Mouse (Mus musculus) embryonic facial prominence, embryonic 12.5 days (tissue): ENCODE data around the gene Elmod2. TPM values are rescaled to one million over a fixed set of nuclear protein-coding genes. Genes with fewer than 3 reads are reported as not detected.
"Not testable (repeated sequence)": the region's sequence is repeated elsewhere in the genome, so short reads cannot be mapped to it uniquely, and the experiment has no call there.

Experiments used
- ATAC-seq: fragments of 200-750 bp; cut with Nextera tagmentation; 2 replicates; pipeline ENCODE4 v1.8.0; 2017; ENCODE audit not compliant: insufficient number of reproducible peaks, insufficient read depth, low FRiP score, low TSS enrichment
- H3K27ac ChIP-seq: fragments of 300-500 bp; sonication (generic); 2 replicates; pipeline ENCODE4 v1.5.1; 2016; ENCODE audit warnings: mild to moderate bottlenecking
- H3K27me3 ChIP-seq: fragments of 300-500 bp; sonication (generic); 2 replicates; pipeline ENCODE4 v1.6.1; 2016; ENCODE audit warnings: mild to moderate bottlenecking, moderate library complexity
- H3K36me3 ChIP-seq: fragments of 300-500 bp; sonication (generic); 2 replicates; pipeline ENCODE4 v1.6.1; 2016; ENCODE audit warnings: mild to moderate bottlenecking
- H3K4me1 ChIP-seq: fragments of 300-500 bp; sonication (generic); 2 replicates; pipeline ENCODE4 v1.6.1; 2016
- H3K4me2 ChIP-seq: fragments of 300-500 bp; sonication (generic); replicated peaks from 2 replicates; pipeline ENCODE4 v1.6.1; 2016; ENCODE audit warnings: mild to moderate bottlenecking, moderate library complexity
- H3K4me3 ChIP-seq: fragments of 300-500 bp; sonication (generic); 2 replicates; pipeline ENCODE4 v1.5.1; 2016; ENCODE audit warnings: mild to moderate bottlenecking
- H3K9ac ChIP-seq: fragments of 300-500 bp; sonication (generic); 2 replicates; pipeline ENCODE4 v1.6.1; 2016; ENCODE audit warnings: mild to moderate bottlenecking, moderate library complexity
- H3K9me3 ChIP-seq: fragments of 300-500 bp; sonication (generic); 2 replicates; pipeline ENCODE4 v1.6.1; 2016; ENCODE audit warnings: mild to moderate bottlenecking, moderate library complexity
- WGBS: fragments of 180-500 bp; shearing (Covaris S2); methylation state at CpG from one replicate; pipeline ENCODE4 v1.1.7; 2016; 5-methylcytosine and 5-hydroxymethylcytosine counted together
- polyA plus RNA-seq: library from polyadenylated mRNA; unstranded; fragments of >200 nt; fragmentation: Nextera tagmentation; extraction: Ambion mirVana; gene quantifications from 2 replicates; pipeline ENCODE4 v1.2.1, GENCODE M21; 2016

Gene Elmod2
- polyA plus RNA-seq, 1 experiment from 2014 or later = 26.5 TPM

GRCm38 (mm10) chr8:83323056-83323455 is 9.2 kb downstream of the Elmod2 start:
- Histone ChIP-seq H3K9me3 (no peaks in the 10 kb centered on the region), H3K27ac (no peak overlapping the region), H3K36me3 (peaks cover 34% of the 10 kb centered on the region), H3K27me3 (no peaks in the 10 kb centered on the region), H3K4me3 (no peak overlapping the region), H3K9ac (no peak overlapping the region), H3K4me2 (no peak overlapping the region), H3K4me1 (0 out of 2 replicates have a peak, but pooled peaks cover 5% of the 10 kb centered on the region)
- no peak for ATAC-seq
- 89% methylated on average over 2 of the region's 2 CpGs for WGBS

- H3K36me3 ChIP-seq = peaks cover 38% of the 10 kb centered on the region
- H3K9ac ChIP-seq = no peak overlapping the region
- H3K27me3 ChIP-seq = no peaks in the 10 kb centered on the region
- no peak overlapping the region for H3K27ac ChIP-seq
- H3K9me3 ChIP-seq = no peaks in the 10 kb centered on the region
- no peak overlapping the region for H3K4me3 ChIP-seq
- H3K4me1 ChIP-seq = 0 out of 2 replicates have a peak, but pooled peaks cover 5% of the 10 kb centered on the region
- no peak overlapping the region for H3K4me2 ChIP-seq
- no peak for ATAC-seq
- WGBS = 88% methylated on average over 6 of the region's 6 CpGs
Measured at GRCm38 (mm10) chr8:83322374-83322773, 9.9 kb downstream of the Elmod2 start.

GRCm38 (mm10) chr8:83320543-83320942 is 11.7 kb downstream of the Elmod2 start:
- no peaks in the 10 kb centered on the region for H3K27me3 ChIP-seq
- H3K4me1 ChIP-seq = peaks cover 7% of the 10 kb centered on the region; the same call in 1 of the 2 replicates
- no peak overlapping the region for H3K9ac ChIP-seq
- peaks cover 38% of the 10 kb centered on the region for H3K36me3 ChIP-seq
- ATAC-seq = 0 out of 2 replicates have a peak, but pooled peaks have one; percentile 60
- no peak overlapping the region for H3K4me3 ChIP-seq
- WGBS = 28% methylated on average over 3 of the region's 3 CpGs
- H3K9me3 ChIP-seq = no peaks in the 10 kb centered on the region
- no peak overlapping the region for H3K4me2 ChIP-seq
- 0 out of 2 replicates have a peak overlapping the region, but pooled peaks have one; percentile 65 for H3K27ac ChIP-seq

GRCm38 (mm10) chr8:83315691-83316090 is 16.6 kb downstream of the Elmod2 start:
- Histone ChIP-seq H3K27me3 (no peaks in the 10 kb centered on the region), H3K9me3 (no peaks in the 10 kb centered on the region), H3K4me2 (no peak overlapping the region), H3K4me3 (no peak overlapping the region), H3K4me1 (peaks cover 8% of the 10 kb centered on the region; the same call in 1 of the 2 replicates), H3K27ac (no peak overlapping the region), H3K9ac (no peak overlapping the region), H3K36me3 (peaks cover 24% of the 10 kb centered on the region; the same call in 1 of the 2 replicates)
- ATAC-seq = no peak
- WGBS = 44% methylated on average over 2 of the region's 2 CpGs

- peaks cover 21% of the 10 kb centered on the region; the same call in 1 of the 2 replicates for H3K36me3 ChIP-seq
Measured at GRCm38 (mm10) chr8:83315084-83315483, 17.2 kb downstream of the Elmod2 start.

GRCm38 (mm10) chr8:83309836-83310235 is 22.4 kb downstream of the Elmod2 start:
- no peak for ATAC-seq
- WGBS = 79% methylated on average over 6 of the region's 6 CpGs

More at GRCm38 (mm10) chr8:83315084-83315483, 17.2 kb downstream of the Elmod2 start:
- not testable (repeated sequence) for H3K9ac ChIP-seq, H3K4me3 ChIP-seq, H3K27me3 ChIP-seq, H3K4me1 ChIP-seq, H3K4me2 ChIP-seq, ATAC-seq, H3K27ac ChIP-seq, H3K9me3 ChIP-seq
- WGBS = 53% methylated on average over 4 of the region's 4 CpGs

GRCm38 (mm10) chr8:83304946-83305345 is 27.3 kb downstream of the Elmod2 start:
- Histone ChIP-seq H3K27me3 (no peaks in the 10 kb centered on the region), H3K36me3 (no peaks in the 10 kb centered on the region), H3K9me3 (no peaks in the 10 kb centered on the region), H3K4me1 (no peaks in the 10 kb centered on the region), H3K4me2 (no peak overlapping the region), H3K9ac (no peak overlapping the region), H3K27ac (no peak overlapping the region), H3K4me3 (no peak overlapping the region)
- no peak for ATAC-seq
- 93% methylated on average over 1 of the region's 1 CpGs for WGBS

More at GRCm38 (mm10) chr8:83309836-83310235, 22.4 kb downstream of the Elmod2 start:
- Histone ChIP-seq H3K4me2 (no peak overlapping the region), H3K4me3 (no peak overlapping the region), H3K9me3 (no peaks in the 10 kb centered on the region), H3K4me1 (no peaks in the 10 kb centered on the region), H3K27me3 (no peaks in the 10 kb centered on the region), H3K36me3 (0 out of 2 replicates have a peak, but pooled peaks cover 3% of the 10 kb centered on the region), H3K27ac (no peak overlapping the region), H3K9ac (no peak overlapping the region)

GRCm38 (mm10) chr8:83300135-83300534 is 32.2 kb downstream of the Elmod2 start:
- H3K4me2 ChIP-seq = no peak overlapping the region
- H3K4me1 ChIP-seq = no peaks in the 10 kb centered on the region
- no peak overlapping the region for H3K4me3 ChIP-seq
- H3K9me3 ChIP-seq = no peaks in the 10 kb centered on the region
- no peaks in the 10 kb centered on the region for H3K27me3 ChIP-seq
- no peak overlapping the region for H3K9ac ChIP-seq
- H3K36me3 ChIP-seq = no peaks in the 10 kb centered on the region
- ATAC-seq = no peak
- no peak overlapping the region for H3K27ac ChIP-seq
- 72% methylated on average over 1 of the region's 1 CpGs for WGBS

- WGBS = 63% methylated on average over 4 of the region's 4 CpGs
- Histone ChIP-seq H3K27ac (no peak overlapping the region), H3K9ac (no peak overlapping the region), H3K4me1 (no peaks in the 10 kb centered on the region), H3K27me3 (no peaks in the 10 kb centered on the region), H3K4me2 (no peak overlapping the region), H3K9me3 (no peaks in the 10 kb centered on the region), H3K36me3 (no peaks in the 10 kb centered on the region), H3K4me3 (no peak overlapping the region)
- ATAC-seq = no peak
Measured at GRCm38 (mm10) chr8:83297375-83297774, 34.9 kb downstream of the Elmod2 start.

GRCm38 (mm10) chr8:83290176-83290575 is 42.1 kb downstream of the Elmod2 start, which contains the start of gene Ucp1:
Gene Ucp1 (plus strand): TSS chr8:83290352.
- Histone ChIP-seq H3K36me3 (no peaks in the 10 kb centered on the region), H3K9ac (0 out of 2 replicates have a peak within 1 kb of the TSS, but pooled peaks have one; percentile 4), H3K4me3 (peak within 1 kb of the TSS; percentile 27), H3K9me3 (no peaks in the 10 kb centered on the region), H3K27ac (no peak within 1 kb of the TSS), H3K27me3 (peaks cover 21% of the 10 kb centered on the region), H3K4me2 (peak within 1 kb of the TSS; percentile 53), H3K4me1 (no peaks in the 10 kb centered on the region)
- ATAC-seq = no peak
- 2% methylated on average over 20 of the region's 20 CpGs for WGBS

GRCm38 (mm10) chr8:83285391-83285790 is 46.9 kb downstream of the Elmod2 start:
- Histone ChIP-seq H3K36me3 (no peaks in the 10 kb centered on the region), H3K4me1 (no peaks in the 10 kb centered on the region), H3K9me3 (no peaks in the 10 kb centered on the region), H3K27me3 (peaks cover 17% of the 10 kb centered on the region), H3K4me3 (no peak overlapping the region), H3K27ac (no peak overlapping the region), H3K4me2 (no peak overlapping the region), H3K9ac (no peak overlapping the region)
- no peak for ATAC-seq
- WGBS = 83% methylated on average over 8 of the region's 8 CpGs

GRCm38 (mm10) chr8:83278431-83278830 is 53.9 kb downstream of the Elmod2 start:
- Histone ChIP-seq H3K4me1 (no peaks in the 10 kb centered on the region; the same call in 1 of the 2 replicates), H3K9ac (no peak overlapping the region), H3K36me3 (no peaks in the 10 kb centered on the region), H3K4me2 (no peak overlapping the region), H3K9me3 (no peaks in the 10 kb centered on the region), H3K27ac (no peak overlapping the region), H3K4me3 (no peak overlapping the region), H3K27me3 (no peaks in the 10 kb centered on the region)
- WGBS = 89% methylated on average over 6 of the region's 6 CpGs
- ATAC-seq = no peak
